Mouse (Mus musculus) liver, embryonic 14.5 days (tissue): ENCODE measurements at regions not wholly inside any gene's neighbourhood (a gene's known extent, or its start where the extent isn't known, plus 50 kb on each side); places are given as distances from the start of the nearest gene placed in this dataset.

ENCODE experiments used
- ATAC-seq: fragments of 200-750 bp; cut with Nextera tagmentation; 2 replicates; pipeline ENCODE4 v1.8.0; 2017; ENCODE audit warnings: moderate number of reproducible peaks, mild to moderate bottlenecking, moderate library complexity; ENCODE audit not compliant: insufficient read depth
- DNase-seq, 3 experiments: peaks; one replicate each; pipeline ENCODE4 v3.0.0-alpha.2; 2012 to 2013; ENCODE audit warnings: low read depth in 3 of 3, low spot score in 3 of 3
- H3K27ac ChIP-seq: fragments of 300-500 bp; sonication (generic); 2 replicates; pipeline ENCODE4 v1.5.1; 2014; ENCODE audit warnings: moderate library complexity, mild to moderate bottlenecking, control low read depth, inconsistent platforms
- H3K27me3 ChIP-seq: fragments of 300-500 bp; sonication (generic); 2 replicates; pipeline ENCODE4 v1.6.1; 2014; ENCODE audit warnings: mild to moderate bottlenecking, low read length, moderate library complexity; ENCODE audit not compliant: control insufficient read depth, insufficient read depth
- H3K36me3 ChIP-seq: fragments of 300-500 bp; sonication (generic); replicated peaks from 2 replicates; pipeline ENCODE4 v1.6.1; 2014; ENCODE audit warnings: low read depth; ENCODE audit not compliant: control insufficient read depth, insufficient read depth
- H3K4me1 ChIP-seq, 2 experiments: fragments of 200-500 bp in 1 of 2; fragments of 300-500 bp in 1 of 2; sonication (generic) in 1 of 2; replicated peaks; 2 replicates each; pipeline ENCODE4 v1.6.1; 2012 to 2014; ENCODE audit warnings: antibody characterized with exemption in 1 of 2, inconsistent platforms in 1 of 2, low read length in 1 of 2; ENCODE audit not compliant: control insufficient read depth in 2 of 2, insufficient read depth in 2 of 2
- H3K4me2 ChIP-seq: fragments of 300-500 bp; sonication (generic); 2 replicates; pipeline ENCODE4 v1.6.1; 2014; ENCODE audit warnings: low read depth, mild to moderate bottlenecking, control low read depth, moderate library complexity
- H3K4me3 ChIP-seq, 2 experiments: fragments of 200-500 bp in 1 of 2; fragments of 300-500 bp in 1 of 2; sonication (generic) in 1 of 2; 2 replicates each; pipeline ENCODE4 v1.5.1; 2012 to 2014; ENCODE audit warnings: low read depth in 2 of 2, low read length in 2 of 2, mild to moderate bottlenecking in 2 of 2, control low read depth in 1 of 2, inconsistent platforms in 1 of 2, moderate library complexity in 1 of 2; ENCODE audit not compliant: insufficient read depth in 1 of 2
- H3K9ac ChIP-seq: fragments of 300-500 bp; sonication (generic); replicated peaks from 2 replicates; pipeline ENCODE4 v1.6.1; 2014; ENCODE audit warnings: mild to moderate bottlenecking, control low read depth, moderate library complexity
- H3K9me3 ChIP-seq: fragments of 300-500 bp; sonication (generic); 2 replicates; pipeline ENCODE4 v1.6.1; 2016; ENCODE audit warnings: low read length, mixed read lengths; ENCODE audit not compliant: control insufficient read depth
- CTCF ChIP-seq: IDR thresholded peaks from 2 replicates; pipeline ENCODE4 v1.5.1; 2016; ENCODE audit warnings: antibody characterized with exemption, low read depth, control low read depth
- EP300 ChIP-seq: IDR thresholded peaks from 2 replicates; pipeline ENCODE4 v1.6.1; 2016; ENCODE audit warnings: antibody characterized with exemption, low read depth
- WGBS: fragments of 180-500 bp; shearing (Covaris S2); extraction: QIAGEN DNeasy Blood & Tissue Kit; methylation state at CpG from one replicate; pipeline ENCODE4 v1.1.7; 2014; ENCODE audit not compliant: insufficient replicate concordance; 5-methylcytosine and 5-hydroxymethylcytosine counted together

DNA sequence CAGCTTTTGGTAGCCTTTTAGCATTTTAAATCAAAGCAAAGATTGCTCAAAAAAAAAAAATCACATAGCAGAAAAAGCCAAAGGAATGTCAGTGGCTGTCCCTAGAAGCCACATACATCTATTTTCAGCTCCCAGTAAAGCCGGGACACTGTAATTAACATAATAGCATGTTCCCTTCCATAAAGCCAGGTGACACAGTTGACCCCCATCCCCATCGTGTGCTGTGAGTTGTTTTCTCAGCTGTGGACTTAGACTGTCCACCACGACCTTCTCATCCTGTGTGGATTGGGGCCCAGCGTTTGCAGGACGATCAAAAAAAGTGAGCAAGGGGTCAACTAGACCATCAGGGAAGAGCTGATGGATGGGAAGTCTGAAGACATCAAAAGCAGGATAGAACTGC is 78.9 kb upstream of the Ctnnb1 start:
- no peak overlapping the region for H3K4me3 ChIP-seq
- no peak for ATAC-seq
- H3K4me2 ChIP-seq = no peak overlapping the region
- H3K9ac ChIP-seq = no peak overlapping the region
- H3K9me3 ChIP-seq = no peaks in the 10 kb centered on the region
- H3K27ac ChIP-seq = no peak overlapping the region
- no peak for DNase-seq
- no peaks in the 10 kb centered on the region for H3K36me3 ChIP-seq
- TF ChIP-seq CTCF (no peak), EP300 (no peak)
- no peaks in the 10 kb centered on the region for H3K4me1 ChIP-seq
- 57% methylated on average over 5 of the region's 5 CpGs for WGBS
- H3K27me3 ChIP-seq = no peaks in the 10 kb centered on the region

DNA sequence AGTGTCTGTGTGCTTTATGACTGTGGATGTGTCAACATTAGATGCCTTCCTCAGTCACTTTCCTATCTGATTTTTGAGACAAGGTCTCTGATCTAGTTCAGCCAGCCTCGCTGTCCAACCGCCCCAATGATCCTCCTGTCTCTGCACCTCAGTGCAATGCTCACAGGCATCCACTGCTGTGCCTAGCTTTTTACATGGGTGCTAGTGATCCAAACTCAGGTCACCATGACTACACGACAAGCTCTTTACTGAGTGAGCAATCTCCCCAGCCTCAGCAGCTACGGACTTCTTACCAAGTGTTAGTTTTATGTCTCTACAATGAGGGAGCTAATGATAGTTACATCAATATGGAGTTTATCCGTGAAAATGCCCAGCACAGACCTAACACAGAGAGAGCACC is 77.1 kb upstream of the Ctnnb1 start:
- WGBS = 68% methylated on average over 5 of the region's 5 CpGs
- ATAC-seq (no peak), DNase-seq (no peak)
- H3K9me3 ChIP-seq = no peaks in the 10 kb centered on the region
- no peak overlapping the region; the same call in 1 of the 2 replicates for H3K9ac ChIP-seq
- H3K4me2 ChIP-seq = no peak overlapping the region
- H3K36me3 ChIP-seq = no peaks in the 10 kb centered on the region
- H3K4me1 ChIP-seq = no peaks in the 10 kb centered on the region
- no peak overlapping the region for H3K4me3 ChIP-seq
- no peak overlapping the region for H3K27ac ChIP-seq
- TF ChIP-seq EP300 (no peak), CTCF (no peak)
- no peaks in the 10 kb centered on the region for H3K27me3 ChIP-seq

DNA sequence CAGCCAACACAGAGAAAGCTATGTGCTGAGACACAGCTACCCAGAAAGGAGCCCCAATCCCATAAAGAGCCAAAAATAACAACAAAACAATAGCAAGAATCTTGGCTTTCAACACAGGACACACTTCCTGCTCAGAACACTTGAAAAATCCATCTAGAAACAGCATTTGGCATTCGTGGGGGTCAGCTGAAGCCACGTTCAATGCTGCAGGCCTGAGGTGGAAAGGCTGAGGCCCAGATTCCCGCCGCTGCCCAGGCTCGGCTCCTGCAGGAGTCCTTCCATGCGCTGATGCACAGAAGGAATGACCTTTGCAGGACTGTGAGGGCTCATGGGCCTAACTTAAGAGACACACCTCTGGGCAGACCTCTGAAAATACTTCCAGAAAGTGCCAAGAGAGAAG is 76.4 kb upstream of the Ctnnb1 start:
- TF ChIP-seq EP300 = no peak
- no peak for TF ChIP-seq CTCF
- H3K9ac ChIP-seq = no peak overlapping the region
- no peak for ATAC-seq
- no peak overlapping the region for H3K27ac ChIP-seq
- 61% methylated on average over 6 of the region's 6 CpGs for WGBS
- H3K4me3 ChIP-seq = no peak overlapping the region
- H3K4me1 ChIP-seq = no peaks in the 10 kb centered on the region
- H3K27me3 ChIP-seq = no peaks in the 10 kb centered on the region
- DNase-seq = no peak
- no peaks in the 10 kb centered on the region for H3K9me3 ChIP-seq
- no peak overlapping the region for H3K4me2 ChIP-seq
- no peaks in the 10 kb centered on the region for H3K36me3 ChIP-seq

DNA sequence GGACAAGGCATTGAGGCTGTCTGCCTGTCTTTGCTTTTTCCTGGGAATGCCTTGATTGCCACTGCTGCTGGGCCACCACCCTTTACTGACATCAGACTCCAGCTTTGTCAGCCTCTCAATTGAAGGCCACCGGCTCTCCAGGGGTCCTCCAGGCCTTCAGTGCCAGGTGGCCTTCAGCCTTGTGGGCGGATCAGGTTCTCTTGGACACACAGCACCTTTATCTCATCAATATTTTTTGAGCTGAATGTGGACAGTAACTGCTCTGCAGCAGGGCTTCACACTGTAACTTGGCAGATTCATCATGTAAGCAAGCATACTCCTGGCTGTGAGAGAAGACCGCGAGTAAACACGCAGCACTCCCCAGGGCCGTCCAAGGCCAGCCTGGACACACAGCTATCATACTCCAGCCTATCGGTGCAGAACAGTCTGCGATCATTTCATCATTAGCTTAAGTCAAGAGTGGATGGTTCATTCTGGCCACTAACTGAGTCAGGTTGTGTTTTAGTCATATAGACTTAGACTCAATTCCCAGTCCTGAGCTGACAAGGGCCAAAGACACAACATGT is 75.9 kb upstream of the Ctnnb1 start:
- Histone ChIP-seq H3K4me1 (no peaks in the 10 kb centered on the region), H3K9ac (no peak overlapping the region), H3K27ac (no peak overlapping the region), H3K4me3 (no peak overlapping the region), H3K9me3 (no peaks in the 10 kb centered on the region), H3K36me3 (no peaks in the 10 kb centered on the region), H3K27me3 (no peaks in the 10 kb centered on the region), H3K4me2 (no peak overlapping the region)
- no peak for TF ChIP-seq EP300
- no peak for TF ChIP-seq CTCF
- no peak for DNase-seq
- no peak for ATAC-seq
- 60% methylated on average over 8 of the region's 8 CpGs for WGBS

DNA sequence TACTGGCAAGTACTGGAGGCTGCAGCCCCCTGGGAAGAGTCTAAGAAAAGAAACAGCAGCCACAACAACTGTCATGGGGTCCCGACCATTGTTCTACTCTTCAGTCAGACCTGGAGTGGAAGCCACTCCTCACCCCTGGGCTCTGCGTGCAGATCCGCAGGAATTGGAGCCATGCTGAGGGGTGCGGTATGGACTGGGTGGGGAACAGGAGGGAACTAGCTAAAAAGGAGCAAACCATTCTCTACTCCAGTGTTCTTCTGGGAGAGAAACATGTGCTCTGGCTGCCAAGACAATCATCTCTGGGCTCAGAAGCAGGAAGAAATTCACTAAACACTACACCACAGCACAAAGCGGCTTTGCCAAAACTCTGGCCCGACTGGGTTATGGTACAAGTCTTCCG is 74.7 kb upstream of the Ctnnb1 start:
- Histone ChIP-seq H3K27me3 (no peaks in the 10 kb centered on the region), H3K27ac (no peak overlapping the region), H3K9ac (no peak overlapping the region), H3K4me3 (no peak overlapping the region), H3K9me3 (no peaks in the 10 kb centered on the region), H3K4me2 (no peak overlapping the region), H3K36me3 (no peaks in the 10 kb centered on the region), H3K4me1 (no peaks in the 10 kb centered on the region)
- WGBS = 75% methylated on average over 7 of the region's 7 CpGs
- DNase-seq = no peak
- ATAC-seq = no peak
- TF ChIP-seq EP300 (no peak), CTCF (no peak)
